8 mouse cellular contexts compared by ENCODE assay signal in genomic region chr13:55569726-55570285, GRCm38 (mm10). TPM values are rescaled to one million over a fixed set of nuclear protein-coding genes. Genes with fewer than 3 reads are reported as not detected.
DNase-seq lines count a peak whose midpoint lies in the region; ATAC-seq and TF ChIP-seq lines count a peak whose summit lies in the region.

No protein-coding gene starts in this region.

- peak; percentile 10 to 38 for DNase-seq in adrenal gland, adult 18-20 months (ENCODE audit: low spot score in 2 of 2)
- DNase-seq in adrenal gland, postnatal 25 days: no peak
- no peak for DNase-seq in ES-E14 (ENCODE audit: low read depth, low spot score)
- peak; percentile 53 for DNase-seq in embryo, embryonic 10 days (ENCODE audit: low spot score)
- DNase-seq in limb, embryonic 10.5 days (ENCODE audit: low spot score): peak; percentile 45
- peak; percentile 54 for DNase-seq in midbrain, postnatal 0 days (ENCODE audit: low spot score)
- no peak for DNase-seq in urinary bladder, postnatal 36 days (ENCODE audit: low spot score in 2 of 2)

- ATAC-seq in heart, embryonic 14.5 days (ENCODE audit: insufficient number of reproducible peaks, insufficient read depth, low FRiP score, low read depth): no peak
- ATAC-seq in midbrain, postnatal 0 days (ENCODE audit: low FRiP score): no peak; the same call in 1 of the 2 replicates

- peaks cover 0 to 5% of the 10 kb centered on the region in 2 experiments; a peak in 1 of 4 replicates for H3K4me1 ChIP-seq in ES-E14 (ENCODE audit: control insufficient read depth in 2 of 2, insufficient read depth in 2 of 2, low read length in 2 of 2, poor library complexity in 1 of 2)
- H3K4me1 ChIP-seq in heart, embryonic 14.5 days (ENCODE audit: control insufficient read depth in 2 of 2, insufficient read depth in 2 of 2, low read length in 2 of 2): peaks cover 10 to 16% of the 10 kb centered on the region in 2 experiments; a peak in 3 of 4 replicates
- peaks cover 21% of the 10 kb centered on the region for H3K4me1 ChIP-seq in limb, embryonic 10.5 days
- H3K4me1 ChIP-seq in midbrain, postnatal 0 days (ENCODE audit: insufficient read depth, low read length): peaks cover 10% of the 10 kb centered on the region; the same call in 1 of the 2 replicates

- H3K27me3 ChIP-seq in heart, embryonic 14.5 days (ENCODE audit: control insufficient read depth, insufficient read depth, low read length): no peaks in the 10 kb centered on the region
- no peaks in the 10 kb centered on the region for H3K27me3 ChIP-seq in limb, embryonic 10.5 days (ENCODE audit: low read depth, poor library complexity, severe bottlenecking)
- no peaks in the 10 kb centered on the region for H3K27me3 ChIP-seq in midbrain, postnatal 0 days (ENCODE audit: insufficient read depth, low read length)

- peaks cover 12% of the 10 kb centered on the region; the same call in 1 of the 2 replicates for H3K36me3 ChIP-seq in ES-E14 (ENCODE audit: control insufficient read depth, insufficient read depth, low read length, poor library complexity, severe bottlenecking)
- peaks cover 32% of the 10 kb centered on the region for H3K36me3 ChIP-seq in heart, embryonic 14.5 days (ENCODE audit: control insufficient read depth, insufficient read depth, low read length)
- H3K36me3 ChIP-seq in limb, embryonic 10.5 days: peaks cover 47% of the 10 kb centered on the region
- no peaks in the 10 kb centered on the region for H3K36me3 ChIP-seq in midbrain, postnatal 0 days (ENCODE audit: insufficient read depth, low read length)

- peak overlapping the region; percentile 94 for H3K9ac ChIP-seq in ES-E14 (ENCODE audit: insufficient read depth, low read depth, low read length, poor library complexity, severe bottlenecking)
- H3K9ac ChIP-seq in heart, embryonic 14.5 days (ENCODE audit: low read length): peak overlapping the region; percentile 96
- H3K9ac ChIP-seq in midbrain, postnatal 0 days (replicated peaks; ENCODE audit: low read length, poor library complexity, severe bottlenecking): peak overlapping the region; percentile 93

- peak; percentile 15; the same call in 1 of the 2 replicates for TF ChIP-seq CTCF in midbrain, postnatal 0 days (IDR thresholded peaks at IDR 0.05)

- 13% methylated on average over 16 of the region's 16 CpGs for WGBS in heart, embryonic 14.5 days
- 17% methylated on average over 16 of the region's 16 CpGs for WGBS in limb, embryonic 10.5 days
- WGBS in midbrain, postnatal 0 days: under 1% methylated on average over 16 of the region's 16 CpGs

- in situ Hi-C loops in ES-E14 (cut with MboI; ENCODE audit: low sequenced_read_pairs in 2 of 2, unreplicated experiment in 2 of 2): no loop called here

- peaks cover 2% of the 10 kb centered on the region; the same call in 1 of the 2 replicates for H3K9me3 ChIP-seq in ES-E14 (ENCODE audit: control insufficient read depth, insufficient read depth, low read depth, low read length)
- H3K9me3 ChIP-seq in heart, embryonic 14.5 days (ENCODE audit: control insufficient read depth, low read length): no peaks in the 10 kb centered on the region
- no peaks in the 10 kb centered on the region for H3K9me3 ChIP-seq in limb, embryonic 10.5 days (replicated peaks)
- H3K9me3 ChIP-seq in midbrain, postnatal 0 days (ENCODE audit: low read length): no peaks in the 10 kb centered on the region

- peak overlapping the region; percentile 100 for H3K4me3 ChIP-seq in ES-E14 (ENCODE audit: insufficient read depth in 1 of 2, low read depth in 1 of 2, low read length in 2 of 2, poor library complexity in 1 of 2, severe bottlenecking in 1 of 2)
- peak overlapping the region; percentile 83 to 87 for H3K4me3 ChIP-seq in heart, embryonic 14.5 days (ENCODE audit: control insufficient read depth in 1 of 2, insufficient read depth in 1 of 2, low read depth in 1 of 2, low read length in 2 of 2)
- H3K4me3 ChIP-seq in limb, embryonic 10.5 days: peak overlapping the region; percentile 91
- peak overlapping the region; percentile 98 for H3K4me3 ChIP-seq in midbrain, postnatal 0 days (ENCODE audit: low read depth, low read length)

- peak overlapping the region; percentile 88 for H3K4me2 ChIP-seq in heart, embryonic 14.5 days (ENCODE audit: low read length)
- H3K4me2 ChIP-seq in midbrain, postnatal 0 days (ENCODE audit: low read depth, low read length, poor library complexity, severe bottlenecking): peak overlapping the region; percentile 88

- peak overlapping the region; percentile 64; the same call in 1 of the 2 replicates for H3K27ac ChIP-seq in ES-E14 (ENCODE audit: insufficient read depth, low read depth, low read length, poor library complexity, severe bottlenecking)
- H3K27ac ChIP-seq in heart, embryonic 14.5 days (replicated peaks in 1 of 2; ENCODE audit: control insufficient read depth in 1 of 2, insufficient read depth in 1 of 2, low read depth in 2 of 2, low read length in 2 of 2): peak overlapping the region in 1 of 2 experiments; percentile 83; a peak in 2 of 4 replicates
- H3K27ac ChIP-seq in limb, embryonic 10.5 days: peak overlapping the region; percentile 95
- H3K27ac ChIP-seq in midbrain, postnatal 0 days (ENCODE audit: low read depth, low read length): peak overlapping the region; percentile 85

TF ChIP-seq in ES-E14, 5 proteins besides CTCF, POLR2A, EP300 and RAD21:
- TF ChIP-seq ZNF384 (IDR thresholded peaks at IDR 0.05; ENCODE audit: low read depth, low read length) (no peak), MAFK (IDR thresholded peaks at IDR 0.05; ENCODE audit: insufficient read depth, low read depth, low read length) (no peak), CHD2 (IDR thresholded peaks at IDR 0.05; ENCODE audit: low read depth, low read length) (no peak), HCFC1 (IDR thresholded peaks at IDR 0.05; ENCODE audit: borderline replicate concordance, insufficient read depth, low read length) (no peak), ZC3H11A (IDR thresholded peaks at IDR 0.05; ENCODE audit: borderline replicate concordance, low read depth, low read length) (no peak)

RNA-seq across cellular contexts. Expression of gene Fam193b, which starts 1.1 kb away (rescaled TPM):
- total RNA-seq in adrenal gland, adult 18-20 months (2021): 10 to 100 TPM; 45.5 to 52.7 TPM
- 75.2 and 75.3 TPM in 2 replicates for total RNA-seq in adrenal gland, postnatal 25 days (2021)
- total RNA-seq in ES-E14 (2012; rRNA removed): 50.8 and 77.5 TPM in 2 replicates
- polyA plus RNA-seq in heart, embryonic 14.5 days (2014; fragmentation: Nextera tagmentation; extraction: Ambion mirVana): 16.8 and 19.5 TPM in 2 replicates
- 65.8 and 70.7 TPM in 2 replicates for polyA plus RNA-seq in limb, embryonic 10.5 days (2016; fragmentation: Nextera tagmentation; extraction: Ambion mirVana)
- total RNA-seq in midbrain, postnatal 0 days (2014; rRNA removed): 73.9 and 90.6 TPM in 2 replicates
- 42.7 and 43.5 TPM in 2 replicates for polyA plus RNA-seq in midbrain, postnatal 0 days (2015; fragmentation: Nextera tagmentation; extraction: Ambion mirVana)

RNA-seq across cellular contexts. Expression of gene Tmed9, which starts 3.7 kb away (rescaled TPM):
- total RNA-seq in adrenal gland, adult 18-20 months (2021): 100 to 1,000 TPM; 141 to 184 TPM
- total RNA-seq in adrenal gland, postnatal 25 days (2021): 144 and 170 TPM in 2 replicates
- total RNA-seq in ES-E14 (2012; rRNA removed): 363 and 460 TPM in 2 replicates
- 35.0 and 58.4 TPM in 2 replicates for polyA plus RNA-seq in heart, embryonic 14.5 days (2014; fragmentation: Nextera tagmentation; extraction: Ambion mirVana)
- 111 and 123 TPM in 2 replicates for polyA plus RNA-seq in limb, embryonic 10.5 days (2016; fragmentation: Nextera tagmentation; extraction: Ambion mirVana)
- 57.6 and 62.5 TPM in 2 replicates for total RNA-seq in midbrain, postnatal 0 days (2014; rRNA removed)
- 101 and 102 TPM in 2 replicates for polyA plus RNA-seq in midbrain, postnatal 0 days (2015; fragmentation: Nextera tagmentation; extraction: Ambion mirVana)

RNA-seq across cellular contexts. Expression of gene B4galt7, which starts 29.9 kb away (rescaled TPM):
- total RNA-seq in adrenal gland, adult 18-20 months (2021): 10 to 100 TPM; 11.7 to 16.1 TPM
- 16.4 and 19.7 TPM in 2 replicates for total RNA-seq in adrenal gland, postnatal 25 days (2021)
- 21.0 and 24.3 TPM in 2 replicates for total RNA-seq in ES-E14 (2012; rRNA removed)
- 16.4 and 17.2 TPM in 2 replicates for polyA plus RNA-seq in heart, embryonic 14.5 days (2014; fragmentation: Nextera tagmentation; extraction: Ambion mirVana)
- polyA plus RNA-seq in limb, embryonic 10.5 days (2016; fragmentation: Nextera tagmentation; extraction: Ambion mirVana): 30.9 and 31.6 TPM in 2 replicates
- 62.6 and 67.7 TPM in 2 replicates for total RNA-seq in midbrain, postnatal 0 days (2014; rRNA removed)
- polyA plus RNA-seq in midbrain, postnatal 0 days (2015; fragmentation: Nextera tagmentation; extraction: Ambion mirVana): 50.1 and 55.1 TPM in 2 replicates

RNA-seq across cellular contexts. Expression of gene Ddx41, which starts 33.3 kb away (rescaled TPM):
- total RNA-seq in adrenal gland, adult 18-20 months (2021): 10 to 100 TPM; 40.6 to 47.1 TPM
- total RNA-seq in adrenal gland, postnatal 25 days (2021): 52.6 and 57.3 TPM in 2 replicates
- total RNA-seq in ES-E14 (2012; rRNA removed): 85.9 and 120 TPM in 2 replicates
- polyA plus RNA-seq in heart, embryonic 14.5 days (2014; fragmentation: Nextera tagmentation; extraction: Ambion mirVana): 27.8 and 28.9 TPM in 2 replicates
- polyA plus RNA-seq in limb, embryonic 10.5 days (2016; fragmentation: Nextera tagmentation; extraction: Ambion mirVana): 94.0 and 102 TPM in 2 replicates
- total RNA-seq in midbrain, postnatal 0 days (2014; rRNA removed): 51.9 and 58.9 TPM in 2 replicates
- 45.4 and 49.1 TPM in 2 replicates for polyA plus RNA-seq in midbrain, postnatal 0 days (2015; fragmentation: Nextera tagmentation; extraction: Ambion mirVana)

RNA-seq across cellular contexts. Expression of gene Dok3, which starts 40.7 kb away (rescaled TPM):
- 1 to 10 TPM; 5.1 to 5.3 TPM for total RNA-seq in adrenal gland, adult 18-20 months (2021)
- 3.4 and 4.4 TPM in 2 replicates for total RNA-seq in adrenal gland, postnatal 25 days (2021)
- 0.98 and 1.7 TPM in 2 replicates for total RNA-seq in ES-E14 (2012; rRNA removed)
- 1.3 and 1.4 TPM in 2 replicates for polyA plus RNA-seq in heart, embryonic 14.5 days (2014; fragmentation: Nextera tagmentation; extraction: Ambion mirVana)
- 2.7 and 2.9 TPM in 2 replicates for polyA plus RNA-seq in limb, embryonic 10.5 days (2016; fragmentation: Nextera tagmentation; extraction: Ambion mirVana)
- 3.0 and 4.5 TPM in 2 replicates for total RNA-seq in midbrain, postnatal 0 days (2014; rRNA removed)
- 1.4 and 1.6 TPM in 2 replicates for polyA plus RNA-seq in midbrain, postnatal 0 days (2015; fragmentation: Nextera tagmentation; extraction: Ambion mirVana)

Comparison
In these comparisons a context has a peak if more than half of its experiments do, and no peak if none do; other contexts are left out.
1. DNase-seq: peak in adrenal gland, adult 18-20 months (2 of 2), embryo, embryonic 10 days (single experiment), limb, embryonic 10.5 days (single experiment) and midbrain, postnatal 0 days (single experiment); none in adrenal gland, postnatal 25 days (single experiment), ES-E14 (single experiment) and urinary bladder, postnatal 36 days (0 of 2).
2. Peak in every context shown above with its lines, with median percentiles within 50 percentile points of each other: H3K4me3 ChIP-seq and H3K9ac ChIP-seq.